Mouse (Mus musculus): ENCODE data around the gene Rbfox1.

DNA sequence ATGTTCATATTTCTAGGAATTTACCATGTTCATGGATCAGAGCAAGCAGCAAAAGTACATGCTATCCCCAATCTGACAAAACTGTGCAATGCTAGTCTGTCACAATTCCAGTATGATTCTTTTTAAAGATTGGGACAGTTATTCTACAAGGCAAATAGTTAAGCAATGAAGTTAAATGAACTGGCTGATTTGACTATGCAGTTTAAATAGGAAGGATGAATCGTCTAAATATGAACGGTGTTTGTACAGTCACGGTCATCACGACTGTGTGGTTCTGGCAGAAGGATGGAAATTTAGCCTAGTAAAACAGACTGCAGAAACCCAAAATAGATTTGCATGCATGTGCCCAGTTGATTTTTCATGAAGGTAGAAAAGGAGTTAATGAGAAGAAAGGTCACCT is 236.1 kb downstream of the Rbfox1 start:
- TF ChIP-seq MYOG (IDR thresholded peaks at IDR 0.05; ENCODE audit: control insufficient read depth, extremely low read depth, insufficient read length) = no peak
- TF ChIP-seq MAX (IDR thresholded peaks at IDR 0.05) = no peak
- no peak for TF ChIP-seq USF1 (IDR thresholded peaks at IDR 0.05; ENCODE audit: low read depth)

Measured in C2C12 (cell line).